Mouse (Mus musculus) cerebellum, adult 2 months (tissue): ENCODE results near the gene Ccndbp1. TPM values are rescaled to one million over a fixed set of nuclear protein-coding genes. Genes with fewer than 3 reads are reported as not detected.
"Not testable (repeated sequence)": the region's sequence is repeated elsewhere in the genome, so short reads cannot be mapped to it uniquely, and the experiment has no call there.

Experiments
- DNase-seq, 2 experiments: peaks; one replicate each; pipeline ENCODE4 v3.0.0; 2021
- H3K27ac ChIP-seq: fragments of 200-500 bp; 2 replicates; pipeline ENCODE4 v1.5.1; 2012; ENCODE audit warnings: low read length, control low read depth, inconsistent platforms; ENCODE audit not compliant: insufficient read depth
- H3K27me3 ChIP-seq: fragments of 200-500 bp; 2 replicates; pipeline ENCODE4 v1.6.1; 2012; ENCODE audit warnings: inconsistent platforms, mild to moderate bottlenecking, low read length, moderate library complexity; ENCODE audit not compliant: control insufficient read depth, insufficient read depth
- H3K4me1 ChIP-seq: fragments of 200-500 bp; 2 replicates; pipeline ENCODE4 v1.6.1; 2011; ENCODE audit warnings: low read length; ENCODE audit not compliant: control insufficient read depth, insufficient read depth
- H3K4me3 ChIP-seq: fragments of 200-500 bp; replicated peaks from 2 replicates; pipeline ENCODE3; 2011; ENCODE audit warnings: mild to moderate bottlenecking, low read depth, low read length, control low read depth; ENCODE audit not compliant: insufficient read depth
- CTCF ChIP-seq: fragments of 200-500 bp; IDR thresholded peaks from 2 replicates; pipeline ENCODE4 v1.5.1; 2011; ENCODE audit warnings: low read depth, mild to moderate bottlenecking, control low read depth, low read length, moderate library complexity, borderline replicate concordance; ENCODE audit not compliant: insufficient read depth
- POLR2A ChIP-seq: fragments of 200-500 bp; IDR thresholded peaks from 2 replicates; pipeline ENCODE4 v1.6.1; 2011; ENCODE audit warnings: low read length, control low read depth, borderline replicate concordance; ENCODE audit not compliant: insufficient read depth
- WGBS: fragments of 180-500 bp; shearing (Covaris S2); methylation state at CpG from one replicate; pipeline ENCODE4 v1.1.7; 2018; 5-methylcytosine and 5-hydroxymethylcytosine counted together
- polyA plus RNA-seq: library from polyadenylated mRNA; depleted of rRNA; stranded (reverse); fragments of >200 nt; gene quantifications from 2 replicates; pipeline ENCODE4 v1.2.3, GENCODE M21; 2012

The Ccndbp1 gene
- polyA plus RNA-seq, 1 experiment: 155 TPM

DNA sequence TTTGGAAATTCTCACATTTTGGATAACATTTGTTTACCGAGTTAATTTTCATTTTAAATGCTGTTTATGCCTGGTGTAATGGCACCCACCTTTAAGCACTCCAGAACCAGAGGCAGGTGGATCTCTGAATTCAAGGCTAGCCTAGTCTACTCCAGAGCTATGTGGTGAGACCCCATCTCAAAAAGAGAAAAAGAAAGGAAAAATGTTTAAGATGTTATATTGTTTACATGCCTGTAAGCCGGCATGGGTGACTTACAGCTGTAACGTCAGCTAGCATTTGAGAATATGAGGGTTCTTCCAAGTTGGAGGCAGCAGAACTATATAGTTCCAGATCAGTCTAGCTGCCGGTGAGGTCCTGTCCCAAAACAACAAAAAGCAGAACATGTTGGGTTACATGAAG lies 36.4 kb upstream of the Ccndbp1 start:
- H3K4me3 ChIP-seq: no peak overlapping the region
- no peak overlapping the region for H3K27ac ChIP-seq
- peaks cover 8% of the 10 kb centered on the region; the same call in 1 of the 2 replicates for H3K4me1 ChIP-seq
- WGBS: 91% methylated on average over 4 of the region's 4 CpGs
- DNase-seq: no peak
- TF ChIP-seq CTCF (no peak), POLR2A (no peak)
- H3K27me3 ChIP-seq: no peaks in the 10 kb centered on the region

DNA sequence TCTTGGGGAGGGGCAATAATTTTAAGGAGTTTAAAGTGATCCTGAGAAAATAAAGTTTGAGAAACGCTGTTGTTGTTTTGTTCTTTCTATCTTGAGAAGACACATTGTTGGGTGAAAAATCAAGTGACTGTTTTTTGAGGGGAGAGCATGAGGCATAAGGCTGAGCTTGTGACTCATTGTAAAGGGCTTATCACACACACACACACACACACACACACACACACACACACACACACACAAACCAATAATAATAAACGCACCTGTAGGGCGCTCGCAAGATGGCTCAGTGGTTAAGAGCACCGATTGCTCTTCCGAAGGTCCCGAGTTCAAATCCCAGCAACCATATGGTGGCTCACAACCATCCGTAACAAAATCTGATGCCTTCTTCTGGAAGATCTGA lies 35.9 kb upstream of the Ccndbp1 start:
- not testable (repeated sequence) for H3K4me3 ChIP-seq, H3K27me3 ChIP-seq, H3K27ac ChIP-seq, DNase-seq, H3K4me1 ChIP-seq
- WGBS: 96% methylated on average over 8 of the region's 8 CpGs

DNA sequence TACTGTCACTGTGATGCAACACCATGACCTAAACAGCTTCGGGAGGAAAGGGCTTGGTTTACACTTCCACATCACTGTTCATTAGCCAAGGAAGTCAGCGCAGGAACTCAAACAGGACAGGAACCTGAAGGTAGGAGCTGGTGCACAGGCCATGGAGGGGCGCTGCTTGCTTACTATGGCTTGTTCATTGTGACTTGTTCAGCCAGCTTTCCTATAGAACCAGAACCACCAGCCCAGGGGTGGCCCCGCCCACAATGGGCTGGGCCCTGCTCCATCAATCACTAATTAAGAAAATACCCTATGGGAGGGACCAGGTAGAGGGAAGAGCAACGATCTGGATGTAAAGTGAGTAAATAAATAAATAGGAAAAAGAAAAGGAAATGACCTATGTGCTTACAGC lies 35.2 kb upstream of the Ccndbp1 start:
- DNase-seq: peak in 1 of 2 experiments; percentile 29
- no peaks in the 10 kb centered on the region for H3K27me3 ChIP-seq
- 21% methylated on average over 5 of the region's 5 CpGs for whole genome bisulfite sequencing
- no peaks in the 10 kb centered on the region; the same call in 1 of the 2 replicates for H3K4me1 ChIP-seq
- H3K4me3 ChIP-seq: no peak overlapping the region
- no peak overlapping the region for H3K27ac ChIP-seq
- no peak for TF ChIP-seq POLR2A
- TF ChIP-seq CTCF: peak; percentile 30; the same call in 1 of the 2 replicates

DNA sequence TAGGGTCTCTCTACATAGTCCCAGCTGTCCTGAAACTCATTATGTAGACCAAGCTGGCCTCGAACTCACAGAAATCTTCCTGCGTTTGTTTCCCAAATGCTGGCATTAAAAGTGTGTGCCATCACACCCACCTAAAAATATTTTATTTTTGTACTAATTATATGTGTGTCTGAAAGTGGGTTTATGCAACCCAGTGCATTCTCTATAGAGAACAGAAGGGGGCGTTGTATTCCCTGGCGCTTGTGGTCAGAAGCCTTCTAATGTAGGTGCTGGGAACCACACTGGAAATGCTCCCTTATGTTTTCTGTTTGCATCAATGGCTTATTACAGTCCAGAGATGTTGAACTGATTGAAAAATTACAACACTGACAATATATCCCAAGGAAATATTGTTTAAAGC lies 31.9 kb upstream of the Ccndbp1 start:
- DNase-seq: peak in 1 of 2 experiments; percentile 45
- Histone ChIP-seq H3K27me3 (no peaks in the 10 kb centered on the region), H3K4me3 (peak overlapping the region; percentile 80), H3K27ac (no peak overlapping the region), H3K4me1 (no peaks in the 10 kb centered on the region; the same call in 1 of the 2 replicates)
- TF ChIP-seq POLR2A (no peak), CTCF (no peak; the same call in 1 of the 2 replicates)
- WGBS: 55% methylated on average over 4 of the region's 4 CpGs

DNA sequence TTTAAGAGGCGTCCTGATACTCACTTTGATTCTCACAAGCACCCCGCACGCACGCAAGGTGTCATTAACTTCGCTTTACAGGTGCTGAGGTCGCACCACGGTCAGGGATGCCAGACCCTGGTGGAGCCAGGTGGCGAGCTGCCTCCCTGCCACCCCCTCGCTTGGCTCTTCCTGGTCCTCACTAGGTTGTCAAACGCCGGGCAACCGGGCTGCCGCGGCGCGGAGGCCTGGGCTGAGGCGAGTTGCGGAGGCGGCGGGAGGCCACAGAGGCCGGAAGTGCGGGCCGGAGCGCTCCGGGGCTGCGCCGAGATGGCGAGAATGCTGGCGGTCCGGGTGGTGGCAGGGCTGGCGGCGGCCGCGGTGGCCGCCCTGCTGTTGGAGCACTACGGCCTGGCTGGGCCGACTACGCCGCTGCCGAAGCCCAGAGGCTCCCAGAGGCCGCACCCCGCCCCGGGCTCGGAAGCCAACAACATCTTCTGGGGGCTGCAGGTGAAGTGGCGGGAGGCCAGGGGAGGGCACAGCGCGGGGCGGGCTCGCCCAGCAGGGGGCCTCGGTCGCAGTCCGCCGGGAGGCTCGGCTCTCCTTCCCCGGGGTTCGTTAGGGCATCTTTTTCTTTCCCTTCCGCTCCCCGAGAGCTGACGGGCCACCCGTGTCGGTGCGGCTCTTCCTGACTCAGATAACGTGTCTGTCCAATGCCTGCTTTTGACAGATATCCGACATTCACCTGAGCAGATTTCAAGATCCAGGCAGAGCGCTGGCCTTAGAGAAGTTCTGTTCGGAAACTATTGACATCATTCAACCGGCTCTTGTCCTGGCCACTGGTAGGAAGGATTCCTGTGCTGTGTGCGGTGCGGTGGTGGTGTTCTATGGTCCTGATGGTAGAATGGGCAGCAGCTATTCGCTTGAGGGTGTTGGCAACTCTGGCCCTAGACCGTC lies 30.9 kb upstream of the Ccndbp1 start, which contains the start of gene Tmem62:
Gene Tmem62 (plus strand): TSS at position 28 of the 936 bp plus-strand sequence.
- H3K4me1 ChIP-seq: no peaks in the 10 kb centered on the region; the same call in 1 of the 2 replicates
- peak within 1 kb of the TSS; percentile 80 for H3K4me3 ChIP-seq
- H3K27me3 ChIP-seq: no peaks in the 10 kb centered on the region
- peak; percentile 85 to 86 for DNase-seq
- WGBS: under 1% methylated on average over 71 of the region's 71 CpGs
- TF ChIP-seq POLR2A (peak; percentile 50; the same call in 1 of the 2 replicates), CTCF (no peak)
- H3K27ac ChIP-seq: peak within 1 kb of the TSS; percentile 91

DNA sequence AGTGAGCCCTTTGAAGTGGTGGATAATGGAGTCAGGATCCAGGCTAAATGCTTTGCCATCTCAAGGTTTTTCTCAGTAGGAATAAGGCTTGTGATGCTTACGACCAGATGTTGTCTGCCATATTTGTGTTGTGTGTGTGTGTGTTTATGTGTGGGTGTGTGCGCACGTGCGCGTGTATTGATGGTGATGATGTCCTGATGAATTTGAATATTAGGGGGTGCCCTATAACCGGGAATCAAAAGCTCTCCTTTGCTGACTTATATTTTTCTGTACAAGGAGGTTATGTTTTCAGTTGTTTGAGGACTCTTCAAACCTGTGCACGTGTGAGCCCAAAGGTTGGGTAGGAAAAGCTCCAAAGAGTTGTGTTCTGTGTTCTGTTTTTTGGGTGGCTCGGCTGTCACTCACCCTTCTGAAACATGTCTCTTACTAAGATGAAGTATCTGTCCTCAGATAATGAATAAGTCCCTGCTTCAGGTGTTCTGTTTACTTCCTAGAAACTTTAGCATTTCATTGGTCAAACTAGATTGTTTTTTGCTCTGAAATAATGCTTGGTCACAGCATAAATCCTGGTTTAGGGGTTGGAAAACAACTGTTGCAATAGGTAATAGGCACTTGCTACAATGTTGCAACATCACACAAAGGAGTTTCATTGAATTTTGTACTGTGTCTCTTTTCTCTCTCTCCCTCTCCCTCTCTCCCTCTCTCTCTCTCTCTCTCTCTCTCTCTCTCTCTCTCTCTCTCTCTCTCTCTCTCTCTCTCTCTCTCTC lies 30.1 kb upstream of the Ccndbp1 start:
- TF ChIP-seq CTCF (no peak), POLR2A (no peak)
- WGBS: 38% methylated on average over 8 of the region's 8 CpGs
- peaks cover 3% of the 10 kb centered on the region; the same call in 1 of the 2 replicates for H3K4me1 ChIP-seq
- peak overlapping the region; percentile 91 for H3K27ac ChIP-seq
- H3K27me3 ChIP-seq: no peaks in the 10 kb centered on the region
- H3K4me3 ChIP-seq: peak overlapping the region; percentile 80
- DNase-seq: no peak

DNA sequence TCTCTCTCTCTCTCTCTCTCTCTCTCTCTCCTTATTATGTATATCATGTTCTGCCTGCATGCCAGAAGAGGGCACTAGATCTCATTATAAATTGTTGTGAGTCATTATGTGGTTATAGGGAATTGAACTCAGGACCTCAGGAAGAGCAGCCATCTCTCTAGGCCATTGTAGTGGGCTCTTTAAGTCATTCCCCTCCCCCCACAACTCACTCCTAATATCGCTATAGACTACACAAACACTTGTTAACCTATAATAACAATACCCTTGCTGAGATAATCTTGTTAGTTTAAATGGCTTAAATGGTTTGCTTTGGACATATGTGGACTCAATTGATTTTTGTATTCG lies 29.5 kb upstream of the Ccndbp1 start:
- no peaks in the 10 kb centered on the region for H3K27me3 ChIP-seq
- WGBS: 38% methylated on average over 2 of the region's 2 CpGs
- peaks cover 6% of the 10 kb centered on the region; the same call in 1 of the 2 replicates for H3K4me1 ChIP-seq
- H3K4me3 ChIP-seq: no peak overlapping the region
- no peak overlapping the region for H3K27ac ChIP-seq
- TF ChIP-seq CTCF (no peak), POLR2A (no peak)
- peak in 1 of 2 experiments; percentile 51 for DNase-seq
